ENCODE assay signal across 8 mouse cellular contexts in genomic region chr12:70825651-70826317, GRCm38 (mm10). TPM values are rescaled to one million over a fixed set of nuclear protein-coding genes. Genes with fewer than 3 reads are reported as not detected.
A peak's percentile ranks its signal among the peaks of the same experiment; 100 is the strongest.
DNase-seq lines count a peak whose midpoint lies in the region; ATAC-seq and TF ChIP-seq lines count a peak whose summit lies in the region.

No protein-coding gene starts in this region.

- no peak for TF ChIP-seq CTCF in hindbrain, postnatal 0 days (IDR thresholded peaks at IDR 0.05; ENCODE audit: low read depth)

- H3K9me3 ChIP-seq in forebrain, embryonic 11.5 days (ENCODE audit: control insufficient read depth, low read length), result no peaks in the 10 kb centered on the region
- H3K9me3 ChIP-seq in hindbrain, postnatal 0 days (ENCODE audit: low read length), result no peaks in the 10 kb centered on the region
- H3K9me3 ChIP-seq in liver, embryonic 15.5 days (replicated peaks), result no peaks in the 10 kb centered on the region
- no peaks in the 10 kb centered on the region for H3K9me3 ChIP-seq in neural tube, embryonic 14.5 days (ENCODE audit: control insufficient read depth, low read length)

- ATAC-seq in forebrain, embryonic 11.5 days (replicated peaks; ENCODE audit: low FRiP score), result peak; percentile 67
- peak; percentile 60; the same call in 1 of the 2 replicates for ATAC-seq in hindbrain, postnatal 0 days
- ATAC-seq in liver, embryonic 15.5 days (ENCODE audit: insufficient read depth), result no peak; the same call in none of the 2 replicates
- ATAC-seq in neural tube, embryonic 14.5 days (ENCODE audit: low read depth), result peak; percentile 68

- peak; percentile 41 to 51 for DNase-seq in right cerebral cortex, adult 2 months (ENCODE audit: low spot score in 2 of 2)
- no peak for DNase-seq in right cerebral cortex, postnatal 14 days
- peak; percentile 60 to 65 for DNase-seq in adrenal gland, postnatal 36 days
- peak; percentile 84 for DNase-seq in forebrain, embryonic 11.5 days (ENCODE audit: low spot score)
- DNase-seq in hindbrain, postnatal 0 days (ENCODE audit: low spot score), result peak; percentile 46
- no peak for DNase-seq in c-Kit-positive CD71-positive TER-119-positive erythroid progenitor cells, embryonic 14.5 days (ENCODE audit: low spot score)

- H3K9ac ChIP-seq in forebrain, embryonic 11.5 days (ENCODE audit: low read length), result peak overlapping the region; percentile 82
- peak overlapping the region; percentile 70 for H3K9ac ChIP-seq in hindbrain, postnatal 0 days (replicated peaks; ENCODE audit: low read length)
- peak overlapping the region; percentile 63 for H3K9ac ChIP-seq in liver, embryonic 15.5 days
- H3K9ac ChIP-seq in neural tube, embryonic 14.5 days (replicated peaks; ENCODE audit: low read depth, low read length), result peak overlapping the region; percentile 76

- no peaks in the 10 kb centered on the region for H3K36me3 ChIP-seq in forebrain, embryonic 11.5 days (ENCODE audit: control insufficient read depth, insufficient read depth, low read length)
- no peaks in the 10 kb centered on the region for H3K36me3 ChIP-seq in hindbrain, postnatal 0 days (ENCODE audit: insufficient read depth, low read length)
- H3K36me3 ChIP-seq in liver, embryonic 15.5 days (replicated peaks), result no peaks in the 10 kb centered on the region
- H3K36me3 ChIP-seq in neural tube, embryonic 14.5 days (ENCODE audit: control insufficient read depth, insufficient read depth, low read length), result no peaks in the 10 kb centered on the region

- WGBS in forebrain, embryonic 11.5 days, result under 1% methylated on average over 55 of the region's 55 CpGs
- 1% methylated on average over 37 of the region's 55 CpGs for WGBS in hindbrain, postnatal 0 days
- whole genome bisulfite sequencing in liver, embryonic 15.5 days (ENCODE audit: insufficient replicate concordance), result under 1% methylated on average over 55 of the region's 55 CpGs
- under 1% methylated on average over 41 of the region's 55 CpGs for WGBS in neural tube, embryonic 14.5 days

- H3K4me1 ChIP-seq in forebrain, embryonic 11.5 days (replicated peaks; ENCODE audit: control insufficient read depth, insufficient read depth, low read length), result peaks cover 9% of the 10 kb centered on the region
- H3K4me1 ChIP-seq in hindbrain, postnatal 0 days (ENCODE audit: insufficient read depth, low read length), result peaks cover 10% of the 10 kb centered on the region; the same call in 1 of the 2 replicates
- peaks cover 32% of the 10 kb centered on the region for H3K4me1 ChIP-seq in liver, embryonic 15.5 days (replicated peaks)
- peaks cover 15% of the 10 kb centered on the region; the same call in 1 of the 2 replicates for H3K4me1 ChIP-seq in neural tube, embryonic 14.5 days (ENCODE audit: control insufficient read depth, insufficient read depth, low read length)

- H3K4me3 ChIP-seq in forebrain, embryonic 11.5 days (ENCODE audit: low read depth, low read length), result peak overlapping the region; percentile 71
- peak overlapping the region; percentile 62 for H3K4me3 ChIP-seq in hindbrain, postnatal 0 days (ENCODE audit: low read length)
- H3K4me3 ChIP-seq in liver, embryonic 15.5 days (replicated peaks), result peak overlapping the region; percentile 71
- H3K4me3 ChIP-seq in neural tube, embryonic 14.5 days (ENCODE audit: low read depth, low read length), result peak overlapping the region; percentile 80

- peak overlapping the region; percentile 92 for H3K27ac ChIP-seq in forebrain, embryonic 11.5 days (ENCODE audit: low read depth, low read length)
- peak overlapping the region; percentile 93 for H3K27ac ChIP-seq in hindbrain, postnatal 0 days
- peak overlapping the region; percentile 82 for H3K27ac ChIP-seq in liver, embryonic 15.5 days (replicated peaks)
- peak overlapping the region; percentile 87 for H3K27ac ChIP-seq in neural tube, embryonic 14.5 days (ENCODE audit: low read depth, low read length)

- peak overlapping the region; percentile 75 for H3K4me2 ChIP-seq in forebrain, embryonic 11.5 days (ENCODE audit: low read depth, low read length, severe bottlenecking)
- peak overlapping the region; percentile 61 for H3K4me2 ChIP-seq in hindbrain, postnatal 0 days (ENCODE audit: low read depth, low read length)
- H3K4me2 ChIP-seq in liver, embryonic 15.5 days, result peak overlapping the region; percentile 96
- peak overlapping the region; percentile 86 for H3K4me2 ChIP-seq in neural tube, embryonic 14.5 days (ENCODE audit: low read depth, low read length)

- no peaks in the 10 kb centered on the region for H3K27me3 ChIP-seq in forebrain, embryonic 11.5 days (ENCODE audit: control insufficient read depth, insufficient read depth, low read length)
- no peaks in the 10 kb centered on the region for H3K27me3 ChIP-seq in hindbrain, postnatal 0 days (ENCODE audit: insufficient read depth, low read length)
- H3K27me3 ChIP-seq in liver, embryonic 15.5 days, result peaks cover 49% of the 10 kb centered on the region
- no peaks in the 10 kb centered on the region for H3K27me3 ChIP-seq in neural tube, embryonic 14.5 days (ENCODE audit: control insufficient read depth, insufficient read depth, low read length)

RNA-seq across cellular contexts. Expression of gene Frmd6, which starts 0.5 kb away (rescaled TPM):
- total RNA-seq in adrenal gland, postnatal 36 days (2021), result 100 to 1,000 TPM in 1 of 2 experiments, 10 to 100 TPM in 1; 53.2 to 139 TPM
- polyA plus RNA-seq in forebrain, embryonic 11.5 days (2014; fragmentation: Nextera tagmentation; extraction: Ambion mirVana), result 20.9 and 22.7 TPM in 2 replicates
- total RNA-seq in hindbrain, postnatal 0 days (2014; rRNA removed), result 7.0 and 7.9 TPM in 2 replicates
- polyA plus RNA-seq in hindbrain, postnatal 0 days (2015; fragmentation: Nextera tagmentation; extraction: Ambion mirVana), result 5.8 and 6.5 TPM in 2 replicates
- polyA plus RNA-seq in liver, embryonic 15.5 days (2015; fragmentation: Nextera tagmentation; extraction: Ambion mirVana), result 3.1 and 3.7 TPM in 2 replicates
- 7.3 and 13.8 TPM in 2 replicates for polyA plus RNA-seq in neural tube, embryonic 14.5 days (2014; fragmentation: Nextera tagmentation; extraction: Ambion mirVana)

Comparison
In these comparisons a context has a peak if more than half of its experiments do, and no peak if none do; other contexts are left out.
1. DNase-seq: peak in right cerebral cortex, adult 2 months (2 of 2), adrenal gland, postnatal 36 days (2 of 2), forebrain, embryonic 11.5 days (single experiment) and hindbrain, postnatal 0 days (single experiment); none in right cerebral cortex, postnatal 14 days (single experiment) and c-Kit-positive CD71-positive TER-119-positive erythroid progenitor cells, embryonic 14.5 days (single experiment).
2. Peak in every context shown above with its lines, with median percentiles within 50 percentile points of each other: H3K27ac ChIP-seq, H3K4me2 ChIP-seq, H3K4me3 ChIP-seq and H3K9ac ChIP-seq.